Mouse (Mus musculus): ENCODE measurements around the gene Fam83e. TPM values are rescaled to one million over a fixed set of nuclear protein-coding genes. Genes with fewer than 3 reads are reported as not detected.

The Fam83e gene
- polyA plus RNA-seq, 1 experiment: 1.1 TPM

GRCm38 (mm10) chr7:45719738-45720412 is 1.1 kb upstream of the Fam83e start:
- peaks cover 4% of the 10 kb centered on the region; the same call in 1 of the 2 replicates for H3K4me1 ChIP-seq (ENCODE audit: control insufficient read depth, insufficient read depth, low read length)
- TF ChIP-seq CTCF (IDR thresholded peaks at IDR 0.05; ENCODE audit: control insufficient read depth, insufficient read depth, low read length) (no peak), POLR2A (IDR thresholded peaks at IDR 0.05; ENCODE audit: borderline replicate concordance, control insufficient read depth, low read depth, low read length) (no peak)
- WGBS: 88% methylated on average over 16 of the region's 16 CpGs
- H3K27ac ChIP-seq (ENCODE audit: control insufficient read depth, insufficient read depth, low read depth, low read length, poor library complexity): no peak overlapping the region
- H3K4me3 ChIP-seq (replicated peaks; ENCODE audit: control insufficient read depth, low read depth, low read length): no peak overlapping the region

- no peak for TF ChIP-seq CTCF (IDR thresholded peaks at IDR 0.05; ENCODE audit: control insufficient read depth, insufficient read depth, low read length)
- no peak for TF ChIP-seq POLR2A (IDR thresholded peaks at IDR 0.05; ENCODE audit: borderline replicate concordance, control insufficient read depth, low read depth, low read length)
- 89% methylated on average over 7 of the region's 7 CpGs for WGBS
- no peak overlapping the region for H3K27ac ChIP-seq (ENCODE audit: control insufficient read depth, insufficient read depth, low read depth, low read length, poor library complexity)
- H3K4me1 ChIP-seq (ENCODE audit: control insufficient read depth, insufficient read depth, low read length): no peaks in the 10 kb centered on the region; the same call in 1 of the 2 replicates
- no peak overlapping the region for H3K4me3 ChIP-seq (replicated peaks; ENCODE audit: control insufficient read depth, low read depth, low read length)
These were observed 191 bp downstream of the Fam83e start for GRCm38 (mm10) chr7:45721234-45721571.

- Histone ChIP-seq H3K4me1 (ENCODE audit: control insufficient read depth, insufficient read depth, low read length) (no peaks in the 10 kb centered on the region; the same call in 1 of the 2 replicates), H3K4me3 (replicated peaks; ENCODE audit: control insufficient read depth, low read depth, low read length) (no peak overlapping the region), H3K27ac (ENCODE audit: control insufficient read depth, insufficient read depth, low read depth, low read length, poor library complexity) (no peak overlapping the region)
- WGBS: 83% methylated on average over 13 of the region's 13 CpGs
- TF ChIP-seq POLR2A (IDR thresholded peaks at IDR 0.05; ENCODE audit: borderline replicate concordance, control insufficient read depth, low read depth, low read length) (no peak), CTCF (IDR thresholded peaks at IDR 0.05; ENCODE audit: control insufficient read depth, insufficient read depth, low read length) (no peak)
These were observed 783 bp downstream of the Fam83e start for GRCm38 (mm10) chr7:45721642-45722347.

- Histone ChIP-seq H3K27ac (ENCODE audit: control insufficient read depth, insufficient read depth, low read depth, low read length, poor library complexity) (no peak overlapping the region), H3K4me1 (ENCODE audit: control insufficient read depth, insufficient read depth, low read length) (no peaks in the 10 kb centered on the region; the same call in 1 of the 2 replicates), H3K4me3 (replicated peaks; ENCODE audit: control insufficient read depth, low read depth, low read length) (no peak overlapping the region)
- 77% methylated on average over 13 of the region's 13 CpGs for WGBS
- no peak for TF ChIP-seq POLR2A (IDR thresholded peaks at IDR 0.05; ENCODE audit: borderline replicate concordance, control insufficient read depth, low read depth, low read length)
- TF ChIP-seq CTCF (IDR thresholded peaks at IDR 0.05; ENCODE audit: control insufficient read depth, insufficient read depth, low read length): no peak
These were observed 1.3 kb downstream of the Fam83e start for GRCm38 (mm10) chr7:45722348-45722713.

- H3K27ac ChIP-seq (ENCODE audit: control insufficient read depth, insufficient read depth, low read depth, low read length, poor library complexity): no peak overlapping the region
- no peak for TF ChIP-seq CTCF (IDR thresholded peaks at IDR 0.05; ENCODE audit: control insufficient read depth, insufficient read depth, low read length)
- no peak for TF ChIP-seq POLR2A (IDR thresholded peaks at IDR 0.05; ENCODE audit: borderline replicate concordance, control insufficient read depth, low read depth, low read length)
- H3K4me3 ChIP-seq (replicated peaks; ENCODE audit: control insufficient read depth, low read depth, low read length): no peak overlapping the region
- no peaks in the 10 kb centered on the region; the same call in 1 of the 2 replicates for H3K4me1 ChIP-seq (ENCODE audit: control insufficient read depth, insufficient read depth, low read length)
- WGBS: 86% methylated on average over 4 of the region's 4 CpGs
These were observed 2.3 kb downstream of the Fam83e start for GRCm38 (mm10) chr7:45723301-45723700.

GRCm38 (mm10) chr7:45723781-45724180 is 2.8 kb downstream of the Fam83e start:
- no peak overlapping the region for H3K27ac ChIP-seq (ENCODE audit: control insufficient read depth, insufficient read depth, low read depth, low read length, poor library complexity)
- TF ChIP-seq CTCF (IDR thresholded peaks at IDR 0.05; ENCODE audit: control insufficient read depth, insufficient read depth, low read length) (no peak), POLR2A (IDR thresholded peaks at IDR 0.05; ENCODE audit: borderline replicate concordance, control insufficient read depth, low read depth, low read length) (no peak)
- H3K4me3 ChIP-seq (replicated peaks; ENCODE audit: control insufficient read depth, low read depth, low read length): no peak overlapping the region
- WGBS: 88% methylated on average over 14 of the region's 14 CpGs
- H3K4me1 ChIP-seq (ENCODE audit: control insufficient read depth, insufficient read depth, low read length): no peaks in the 10 kb centered on the region

GRCm38 (mm10) chr7:45725151-45725550 is 4.1 kb downstream of the Fam83e start:
- H3K4me3 ChIP-seq (replicated peaks; ENCODE audit: control insufficient read depth, low read depth, low read length): no peak overlapping the region
- TF ChIP-seq CTCF (IDR thresholded peaks at IDR 0.05; ENCODE audit: control insufficient read depth, insufficient read depth, low read length) (no peak), POLR2A (IDR thresholded peaks at IDR 0.05; ENCODE audit: borderline replicate concordance, control insufficient read depth, low read depth, low read length) (no peak)
- no peak overlapping the region; the same call in 1 of the 2 replicates for H3K27ac ChIP-seq (ENCODE audit: control insufficient read depth, insufficient read depth, low read depth, low read length, poor library complexity)
- 82% methylated on average over 9 of the region's 9 CpGs for WGBS
- H3K4me1 ChIP-seq (ENCODE audit: control insufficient read depth, insufficient read depth, low read length): no peaks in the 10 kb centered on the region

- no peak within 1 kb of the TSS; the same call in 1 of the 2 replicates for H3K27ac ChIP-seq (ENCODE audit: control insufficient read depth, insufficient read depth, low read depth, low read length, poor library complexity)
- 91% methylated on average over 11 of the region's 11 CpGs for WGBS
- H3K4me3 ChIP-seq (replicated peaks; ENCODE audit: control insufficient read depth, low read depth, low read length): no peak within 1 kb of the TSS
- H3K4me1 ChIP-seq (ENCODE audit: control insufficient read depth, insufficient read depth, low read length): no peaks in the 10 kb centered on the region
- no peak for TF ChIP-seq POLR2A (IDR thresholded peaks at IDR 0.05; ENCODE audit: borderline replicate concordance, control insufficient read depth, low read depth, low read length)
These were observed 4.7 kb downstream of the Fam83e start, which contains the start of gene Spaca4 for GRCm38 (mm10) chr7:45725713-45726112. Gene Spaca4, minus strand, starts transcription at chr7:45725813.

Measured in bone marrow, adult 2 months (tissue).